Mouse (Mus musculus) embryonic facial prominence, embryonic 14.5 days (tissue): Measurements from ENCODE around the gene Utrn. TPM values are rescaled to one million over a fixed set of nuclear protein-coding genes. Genes with fewer than 3 reads are reported as not detected.

ENCODE experiments used
- ATAC-seq: fragments of 200-750 bp; cut with Nextera tagmentation; 2 replicates; pipeline ENCODE4 v1.8.0; 2017; ENCODE audit warnings: low read depth, moderate number of reproducible peaks, moderate TSS enrichment
- DNase-seq: peaks from one replicate; pipeline ENCODE4 v3.0.0-alpha.2; 2015; ENCODE audit warnings: low spot score
- H3K27ac ChIP-seq: fragments of 300-500 bp; sonication (generic); replicated peaks from 2 replicates; pipeline ENCODE4 v1.5.1; 2014; ENCODE audit warnings: low read depth, mild to moderate bottlenecking, low read length, moderate library complexity
- H3K27me3 ChIP-seq: fragments of 300-500 bp; sonication (generic); replicated peaks from 2 replicates; pipeline ENCODE4 v1.6.1; 2014; ENCODE audit warnings: low read length; ENCODE audit not compliant: control insufficient read depth, insufficient read depth
- H3K36me3 ChIP-seq: fragments of 300-500 bp; sonication (generic); 2 replicates; pipeline ENCODE4 v1.6.1; 2014; ENCODE audit warnings: low read length, mixed read lengths; ENCODE audit not compliant: control insufficient read depth, insufficient read depth
- H3K4me1 ChIP-seq: fragments of 300-500 bp; sonication (generic); 2 replicates; pipeline ENCODE4 v1.6.1; 2014; ENCODE audit warnings: antibody characterized with exemption, low read length; ENCODE audit not compliant: control insufficient read depth, insufficient read depth
- H3K4me2 ChIP-seq: fragments of 300-500 bp; sonication (generic); 2 replicates; pipeline ENCODE4 v1.6.1; 2014; ENCODE audit warnings: low read depth, mild to moderate bottlenecking, low read length, moderate library complexity, mixed read lengths
- H3K4me3 ChIP-seq: fragments of 300-500 bp; sonication (generic); 2 replicates; pipeline ENCODE4 v1.5.1; 2014; ENCODE audit warnings: low read depth, mild to moderate bottlenecking, low read length
- H3K9ac ChIP-seq: fragments of 300-500 bp; sonication (generic); 2 replicates; pipeline ENCODE4 v1.6.1; 2014; ENCODE audit warnings: low read depth, mild to moderate bottlenecking, low read length, moderate library complexity, mixed read lengths
- H3K9me3 ChIP-seq: fragments of 300-500 bp; sonication (generic); 2 replicates; pipeline ENCODE4 v1.6.1; 2016; ENCODE audit warnings: low read length; ENCODE audit not compliant: control insufficient read depth
- WGBS: fragments of 180-500 bp; shearing (Covaris S2); extraction: QIAGEN DNeasy Blood & Tissue Kit; methylation state at CpG from one replicate; pipeline ENCODE4 v1.1.7; 2014; 5-methylcytosine and 5-hydroxymethylcytosine counted together
- polyA plus RNA-seq: library from polyadenylated mRNA; unstranded; fragments of >200 nt; fragmentation: Nextera tagmentation; extraction: Ambion mirVana; gene quantifications from 2 replicates; pipeline ENCODE4 v1.2.1, GENCODE M21; 2014

Gene Utrn
- polyA plus RNA-seq, 1 experiment from 2014 or later = 73.3 TPM

DNA sequence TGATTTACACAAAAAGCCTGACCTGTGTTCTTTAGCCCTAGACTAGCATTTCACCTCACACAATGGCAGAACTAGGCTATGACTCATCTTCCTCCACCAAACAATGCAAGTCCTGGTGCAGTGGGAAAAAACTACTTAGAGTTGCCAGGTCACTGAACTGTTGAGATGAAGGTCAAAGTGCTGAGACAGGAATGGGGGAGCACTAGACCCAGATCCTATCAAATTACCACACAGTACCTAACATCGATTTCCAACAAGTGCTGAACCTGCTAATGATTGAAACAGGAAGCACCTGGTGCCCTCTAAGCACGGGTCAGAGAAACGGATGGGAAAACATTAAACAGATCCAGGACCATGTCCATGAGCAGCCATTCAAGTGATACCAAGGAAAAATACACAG, 59.5 kb downstream of the Utrn start:
- H3K4me1 ChIP-seq = peaks cover 18% of the 10 kb centered on the region; the same call in 1 of the 2 replicates
- H3K27me3 ChIP-seq = no peaks in the 10 kb centered on the region
- H3K4me2 ChIP-seq = no peak overlapping the region
- H3K27ac ChIP-seq = no peak overlapping the region
- ATAC-seq (no peak), DNase-seq (no peak)
- 21% methylated on average over 3 of the region's 3 CpGs for WGBS
- H3K4me3 ChIP-seq = no peak overlapping the region
- no peaks in the 10 kb centered on the region for H3K36me3 ChIP-seq
- no peaks in the 10 kb centered on the region for H3K9me3 ChIP-seq
- H3K9ac ChIP-seq = no peak overlapping the region

DNA sequence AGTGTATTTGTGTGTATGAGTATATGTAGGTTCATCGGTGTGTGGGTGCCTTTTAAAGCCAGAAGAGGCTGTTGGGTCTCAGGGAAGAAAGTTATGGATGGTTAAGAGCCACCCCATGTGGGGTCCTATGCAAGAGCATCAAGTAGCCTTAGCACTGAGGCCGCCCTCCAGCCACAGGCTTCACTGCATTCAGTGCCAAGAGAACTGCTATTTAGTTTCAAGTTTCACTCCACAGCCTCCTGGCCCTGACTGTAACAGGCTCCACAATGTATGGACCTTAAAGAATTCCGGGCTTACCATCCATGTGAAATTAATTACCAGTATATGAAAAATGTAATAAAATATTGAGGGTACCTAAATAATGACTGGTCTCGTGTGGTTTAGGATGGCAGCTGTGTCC, 60.7 kb downstream of the Utrn start:
- H3K4me3 ChIP-seq = no peak overlapping the region
- no peaks in the 10 kb centered on the region for H3K27me3 ChIP-seq
- no peaks in the 10 kb centered on the region for H3K9me3 ChIP-seq
- peaks cover 18% of the 10 kb centered on the region; the same call in 1 of the 2 replicates for H3K4me1 ChIP-seq
- 47% methylated on average over 4 of the region's 4 CpGs for WGBS
- H3K9ac ChIP-seq = no peak overlapping the region
- H3K4me2 ChIP-seq = no peak overlapping the region
- H3K27ac ChIP-seq = no peak overlapping the region
- no peaks in the 10 kb centered on the region for H3K36me3 ChIP-seq
- ATAC-seq = peak; percentile 69
- DNase-seq = peak; percentile 73

DNA sequence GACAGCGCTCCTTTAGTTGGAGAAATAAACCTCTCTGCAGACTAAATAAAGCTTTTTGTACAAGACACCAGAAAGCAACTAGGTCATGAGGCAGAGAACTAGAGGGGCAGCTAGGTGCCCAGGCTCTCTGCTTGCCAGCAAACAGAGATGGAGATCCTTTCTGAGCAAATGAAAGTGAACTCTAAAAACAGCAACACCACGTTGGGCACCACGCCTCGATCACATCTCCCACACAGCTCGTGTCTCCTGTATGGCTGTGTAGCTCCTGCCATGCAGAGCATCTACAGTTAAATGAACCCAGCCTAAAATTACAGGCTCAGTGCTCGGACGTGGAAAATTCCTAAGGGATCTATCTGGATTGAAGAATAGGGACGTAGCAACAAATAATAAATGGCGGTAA, 61.5 kb downstream of the Utrn start:
- Histone ChIP-seq H3K9me3 (no peaks in the 10 kb centered on the region), H3K4me2 (no peak overlapping the region), H3K4me1 (peaks cover 18% of the 10 kb centered on the region; the same call in 1 of the 2 replicates), H3K4me3 (no peak overlapping the region), H3K9ac (no peak overlapping the region), H3K27ac (no peak overlapping the region), H3K27me3 (no peaks in the 10 kb centered on the region), H3K36me3 (no peaks in the 10 kb centered on the region)
- 62% methylated on average over 9 of the region's 9 CpGs for WGBS
- DNase-seq = no peak
- ATAC-seq = no peak

DNA sequence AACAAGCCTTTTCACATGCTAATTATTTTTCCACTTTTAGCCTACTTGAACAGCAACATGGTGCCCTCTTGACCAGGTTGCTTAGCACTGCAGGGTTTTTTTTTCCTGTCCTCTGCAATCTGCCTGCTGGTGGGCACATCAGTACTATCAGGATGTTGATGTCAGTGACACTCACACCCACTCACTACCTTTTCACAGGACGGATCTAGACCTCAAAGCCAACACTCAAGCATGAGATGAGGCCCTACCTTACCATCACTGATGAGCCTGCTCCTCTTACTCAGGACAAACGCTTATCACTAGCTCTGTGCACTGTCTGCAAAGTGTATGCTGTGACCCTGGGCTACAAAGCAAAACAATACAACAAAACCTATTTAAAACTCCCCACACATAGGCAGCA, 63.3 kb downstream of the Utrn start:
- Histone ChIP-seq H3K36me3 (no peaks in the 10 kb centered on the region), H3K4me2 (no peak overlapping the region), H3K9ac (no peak overlapping the region), H3K4me1 (peaks cover 10% of the 10 kb centered on the region; the same call in 1 of the 2 replicates), H3K27ac (no peak overlapping the region), H3K27me3 (no peaks in the 10 kb centered on the region), H3K9me3 (no peaks in the 10 kb centered on the region), H3K4me3 (no peak overlapping the region)
- 83% methylated on average over 2 of the region's 2 CpGs for WGBS
- no peak for DNase-seq
- ATAC-seq = no peak

DNA sequence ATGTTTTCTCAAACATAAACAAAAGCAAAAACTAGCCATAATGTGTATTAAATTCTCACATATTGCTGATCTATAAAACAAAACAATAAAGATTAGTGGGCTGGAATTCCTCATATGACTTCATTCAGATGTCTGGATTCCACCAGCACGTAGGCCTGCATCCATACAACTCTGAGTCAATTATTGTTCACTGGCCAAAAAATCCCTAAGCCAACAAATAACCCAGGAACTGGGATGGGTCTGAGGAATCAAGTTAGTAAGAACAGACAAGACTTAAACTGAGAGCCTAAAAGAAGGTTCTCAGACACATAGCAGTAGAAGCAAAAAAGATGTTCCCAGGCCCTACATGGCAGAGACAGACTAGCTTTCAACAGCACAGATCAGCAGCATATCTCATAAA, 65.2 kb downstream of the Utrn start:
- ATAC-seq = no peak
- peak; percentile 16 for DNase-seq
- WGBS = 55% methylated on average over 1 of the region's 1 CpGs

DNA sequence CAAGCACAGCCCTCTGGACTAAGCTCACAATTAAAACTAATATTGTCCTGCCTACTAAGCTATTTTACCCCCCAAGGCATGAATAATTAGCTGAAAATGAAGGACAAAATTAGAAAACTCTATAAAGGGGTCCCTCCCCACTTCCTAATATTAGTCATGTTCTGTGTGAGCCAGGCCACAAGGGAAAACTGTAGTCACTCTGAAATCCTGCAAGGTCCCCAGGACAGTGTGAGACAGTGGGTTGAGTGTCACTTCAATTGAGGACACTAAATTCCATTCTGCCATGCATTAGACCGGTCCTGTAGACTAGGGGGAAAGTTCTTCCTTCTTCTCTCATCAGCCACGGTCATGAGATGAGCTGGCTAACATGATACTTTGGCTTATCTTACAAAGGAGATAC, 69.7 kb downstream of the Utrn start:
- Histone ChIP-seq H3K27ac (no peak overlapping the region), H3K36me3 (no peaks in the 10 kb centered on the region), H3K27me3 (no peaks in the 10 kb centered on the region), H3K4me2 (no peak overlapping the region), H3K9ac (no peak overlapping the region), H3K4me3 (no peak overlapping the region), H3K4me1 (peaks cover 8% of the 10 kb centered on the region), H3K9me3 (no peaks in the 10 kb centered on the region)
- no peak for DNase-seq
- no peak for ATAC-seq
- WGBS = 88% methylated on average over 2 of the region's 2 CpGs

More for the DNA sequence above, 65.2 kb downstream of the Utrn start:
- H3K4me1 ChIP-seq = 0 out of 2 replicates have a peak, but pooled peaks cover 8% of the 10 kb centered on the region
- H3K27ac ChIP-seq = no peak overlapping the region
- no peaks in the 10 kb centered on the region for H3K9me3 ChIP-seq
- H3K36me3 ChIP-seq = no peaks in the 10 kb centered on the region
- no peaks in the 10 kb centered on the region for H3K27me3 ChIP-seq
- no peak overlapping the region for H3K4me3 ChIP-seq
- H3K4me2 ChIP-seq = no peak overlapping the region
- no peak overlapping the region for H3K9ac ChIP-seq

DNA sequence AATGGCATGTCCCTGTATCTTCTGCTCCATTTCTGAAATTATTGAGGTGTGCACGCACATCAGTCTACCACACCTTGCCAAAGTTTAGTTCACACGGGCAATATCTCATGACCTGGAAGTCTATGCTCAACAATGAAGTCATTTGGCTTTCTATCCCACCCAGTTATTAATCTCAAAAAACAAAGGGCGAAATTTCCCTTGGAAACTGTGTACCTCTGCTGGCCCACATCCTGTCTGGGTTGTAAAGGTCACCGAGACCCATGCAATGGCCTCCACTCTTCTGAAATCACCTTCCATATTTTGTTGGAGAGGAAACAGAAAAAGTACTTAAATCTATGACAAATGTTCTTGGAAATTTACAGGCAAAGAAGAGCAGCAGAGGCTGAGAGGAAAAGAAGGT, 70.9 kb downstream of the Utrn start:
- H3K27me3 ChIP-seq = no peaks in the 10 kb centered on the region
- DNase-seq (no peak), ATAC-seq (no peak)
- H3K36me3 ChIP-seq = no peaks in the 10 kb centered on the region
- H3K4me3 ChIP-seq = no peak overlapping the region
- H3K9ac ChIP-seq = no peak overlapping the region
- peaks cover 8% of the 10 kb centered on the region for H3K4me1 ChIP-seq
- H3K4me2 ChIP-seq = no peak overlapping the region
- no peak overlapping the region for H3K27ac ChIP-seq
- peaks cover 2% of the 10 kb centered on the region; the same call in 1 of the 2 replicates for H3K9me3 ChIP-seq
- WGBS = 87% methylated on average over 4 of the region's 4 CpGs

DNA sequence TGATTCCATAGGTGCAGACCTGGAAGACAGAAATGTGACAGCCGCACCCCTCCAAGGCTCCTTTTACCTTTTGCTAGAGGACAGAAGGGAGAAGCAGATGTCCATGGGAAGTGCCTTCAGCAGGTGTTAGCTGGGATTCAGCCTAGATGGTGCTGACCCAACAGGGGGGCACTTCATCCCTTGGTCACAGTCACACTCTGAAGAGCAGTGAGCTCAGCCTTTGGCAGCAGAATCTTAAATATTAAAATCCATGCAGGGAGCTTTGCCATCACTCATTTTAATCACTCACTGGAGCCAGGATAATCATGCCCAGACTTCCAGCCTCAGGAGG, 72.7 kb downstream of the Utrn start:
- Histone ChIP-seq H3K27ac (no peak overlapping the region), H3K36me3 (no peaks in the 10 kb centered on the region), H3K27me3 (no peaks in the 10 kb centered on the region), H3K9me3 (peaks cover 2% of the 10 kb centered on the region; the same call in 1 of the 2 replicates), H3K9ac (no peak overlapping the region), H3K4me3 (no peak overlapping the region), H3K4me2 (no peak overlapping the region), H3K4me1 (peaks cover 8% of the 10 kb centered on the region)
- 100% methylated on average over 1 of the region's 1 CpGs for WGBS
- DNase-seq (no peak), ATAC-seq (no peak)

DNA sequence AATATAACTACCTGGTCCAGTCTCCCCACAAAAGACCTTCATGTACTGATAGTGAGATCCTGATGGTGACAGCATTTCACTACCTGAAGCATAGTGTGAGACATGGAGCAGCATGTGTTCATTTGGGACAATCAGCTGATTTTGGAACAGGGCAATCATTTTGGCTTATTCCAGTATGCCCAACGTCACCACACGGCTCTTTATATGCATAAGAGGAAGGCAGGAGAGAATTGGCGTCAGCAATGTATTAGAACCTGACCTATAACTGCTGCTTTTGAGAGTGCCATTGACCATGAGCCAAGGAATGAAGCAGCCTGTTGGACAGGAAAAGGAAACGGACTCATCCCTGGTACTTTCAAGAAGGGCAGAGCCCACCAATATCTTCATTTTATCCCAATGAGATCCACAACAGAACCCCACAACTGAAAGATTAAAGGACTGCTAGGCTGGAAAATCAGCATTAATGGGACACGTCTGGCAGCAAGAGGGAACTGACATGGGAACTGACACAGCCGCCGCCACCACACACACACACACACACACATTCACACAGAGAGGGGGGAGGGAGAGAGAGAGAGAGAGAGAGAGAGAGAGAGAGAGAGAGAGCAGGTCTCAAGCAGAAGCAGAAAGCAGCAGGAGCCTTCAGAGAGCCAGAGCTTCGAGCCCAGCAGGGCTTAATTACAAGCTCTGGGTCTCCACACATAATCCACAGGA, 73.2 kb downstream of the Utrn start:
- H3K27ac ChIP-seq = no peak overlapping the region
- H3K4me1 ChIP-seq = peaks cover 8% of the 10 kb centered on the region
- H3K27me3 ChIP-seq = no peaks in the 10 kb centered on the region
- H3K9me3 ChIP-seq = peaks cover 2% of the 10 kb centered on the region; the same call in 1 of the 2 replicates
- H3K4me3 ChIP-seq = no peak overlapping the region
- WGBS = 52% methylated on average over 8 of the region's 8 CpGs
- H3K9ac ChIP-seq = no peak overlapping the region
- H3K4me2 ChIP-seq = no peak overlapping the region
- ATAC-seq (no peak), DNase-seq (no peak)
- H3K36me3 ChIP-seq = no peaks in the 10 kb centered on the region
